Mouse (Mus musculus) naive thymus-derived CD4-positive, alpha-beta T cell, adult 2 months (primary cell): ENCODE data around the gene 1700061G19Rik.

ENCODE experiments used
- DNase-seq: peaks from one replicate; pipeline ENCODE4 v3.0.0-alpha.2; 2011; ENCODE audit warnings: low read depth

The 1700061G19Rik gene

GRCm38 (mm10) chr17:56874936-56875651, at the start of gene 1700061G19Rik:
1700061G19Rik (plus strand) TSS chr17:56875477.
- no peak for DNase-seq

GRCm38 (mm10) chr17:56826718-56827117, 48.6 kb upstream of the 1700061G19Rik start:
- peak; percentile 34 for DNase-seq

GRCm38 (mm10) chr17:56829171-56829570, 46.1 kb upstream of the 1700061G19Rik start:
- no peak for DNase-seq

GRCm38 (mm10) chr17:56829795-56830194, 45.5 kb upstream of the 1700061G19Rik start:
- no peak for DNase-seq

GRCm38 (mm10) chr17:56830411-56831110, 44.7 kb upstream of the 1700061G19Rik start, which contains the start of gene Rfx2:
Rfx2 (minus strand) TSS chr17:56831013.
- DNase-seq, result peak; percentile 62

GRCm38 (mm10) chr17:56831111-56831816, 44.0 kb upstream of the 1700061G19Rik start:
- DNase-seq, result peak; percentile 99

GRCm38 (mm10) chr17:56832918-56833317, 42.4 kb upstream of the 1700061G19Rik start:
- no peak for DNase-seq

- no peak for DNase-seq
Observed at GRCm38 (mm10) chr17:56833381-56833780, 41.9 kb upstream of the 1700061G19Rik start.

GRCm38 (mm10) chr17:56836336-56836735, 38.9 kb upstream of the 1700061G19Rik start:
- no peak for DNase-seq

GRCm38 (mm10) chr17:56840524-56840923, 34.8 kb upstream of the 1700061G19Rik start:
- DNase-seq, result no peak

- DNase-seq, result peak; percentile 25
Observed at GRCm38 (mm10) chr17:56842173-56842572, 33.1 kb upstream of the 1700061G19Rik start.

GRCm38 (mm10) chr17:56843678-56844077, 31.6 kb upstream of the 1700061G19Rik start:
- peak; percentile 53 for DNase-seq

GRCm38 (mm10) chr17:56848785-56849184, 26.5 kb upstream of the 1700061G19Rik start:
- DNase-seq, result no peak

GRCm38 (mm10) chr17:56849710-56850109, 25.6 kb upstream of the 1700061G19Rik start:
- DNase-seq, result no peak

GRCm38 (mm10) chr17:56851167-56851566, 24.1 kb upstream of the 1700061G19Rik start:
- no peak for DNase-seq

GRCm38 (mm10) chr17:56855421-56855820, 19.9 kb upstream of the 1700061G19Rik start:
- DNase-seq, result no peak

- peak; percentile 86 for DNase-seq
Observed at GRCm38 (mm10) chr17:56858216-56858615, 17.1 kb upstream of the 1700061G19Rik start.

GRCm38 (mm10) chr17:56858922-56859321, 16.4 kb upstream of the 1700061G19Rik start:
- DNase-seq, result no peak

GRCm38 (mm10) chr17:56861197-56861596, 14.1 kb upstream of the 1700061G19Rik start:
- DNase-seq, result no peak

GRCm38 (mm10) chr17:56866071-56866470, 9.2 kb upstream of the 1700061G19Rik start:
- DNase-seq, result no peak

GRCm38 (mm10) chr17:56869481-56869977, 5.7 kb upstream of the 1700061G19Rik start:
- no peak for DNase-seq

- no peak for DNase-seq
Observed at GRCm38 (mm10) chr17:56870287-56870953, 4.9 kb upstream of the 1700061G19Rik start.
